Mouse (Mus musculus) embryo, embryonic 11 days (tissue): ENCODE data around the gene Pitpna.
"Not testable (repeated sequence)": the region's sequence is repeated elsewhere in the genome, so short reads cannot be mapped to it uniquely, and the experiment has no call there.

Source experiments
- DNase-seq: peaks from one replicate; pipeline ENCODE4 v3.0.0-alpha.2; 2015

The Pitpna gene

GRCm38 (mm10) chr11:75587493-75588284 is at the start of gene Pitpna:
Pitpna (plus strand) TSS chr11:75588097.
- DNase-seq, result peak; percentile 97

- no peak for DNase-seq
These were observed 49.5 kb upstream of the Pitpna start for GRCm38 (mm10) chr11:75538184-75538969.

DNA sequence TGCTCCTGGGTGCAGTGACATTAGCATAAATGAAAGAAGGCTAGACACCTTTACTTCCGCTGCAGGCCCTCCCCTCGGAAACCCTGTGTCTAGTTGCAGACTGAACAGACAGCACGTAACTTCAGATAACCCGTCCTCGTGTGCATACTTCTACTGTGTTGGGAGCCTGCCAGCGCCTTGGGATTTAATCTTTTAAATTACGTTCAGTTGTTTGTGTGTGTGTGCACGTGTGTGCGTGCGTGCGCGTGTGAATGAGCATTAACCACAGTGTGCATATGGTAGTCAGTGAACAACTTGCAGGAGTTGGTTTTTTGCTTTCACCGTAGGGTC is 49.0 kb upstream of the Pitpna start:
- no peak for DNase-seq

DNA sequence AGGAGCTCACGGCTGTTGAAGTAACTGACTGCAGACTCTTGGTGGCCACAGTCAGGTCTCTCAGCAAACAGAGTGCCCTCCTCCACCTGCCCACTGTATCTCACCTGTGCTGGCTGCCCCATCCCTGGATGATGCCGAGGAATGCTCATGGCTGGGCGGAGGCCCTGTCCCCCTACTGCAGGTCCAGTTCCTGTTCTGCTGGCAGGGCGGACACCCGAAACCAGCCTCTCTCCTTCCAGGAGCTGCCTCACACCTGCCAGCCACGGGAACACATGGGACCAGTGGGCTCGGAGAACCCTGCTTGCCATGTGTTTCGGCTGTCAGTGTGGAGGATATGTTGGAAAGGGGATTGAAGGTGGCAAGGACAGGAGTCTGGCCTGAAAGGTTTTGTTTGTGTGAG is 47.7 kb upstream of the Pitpna start:
- no peak for DNase-seq

DNA sequence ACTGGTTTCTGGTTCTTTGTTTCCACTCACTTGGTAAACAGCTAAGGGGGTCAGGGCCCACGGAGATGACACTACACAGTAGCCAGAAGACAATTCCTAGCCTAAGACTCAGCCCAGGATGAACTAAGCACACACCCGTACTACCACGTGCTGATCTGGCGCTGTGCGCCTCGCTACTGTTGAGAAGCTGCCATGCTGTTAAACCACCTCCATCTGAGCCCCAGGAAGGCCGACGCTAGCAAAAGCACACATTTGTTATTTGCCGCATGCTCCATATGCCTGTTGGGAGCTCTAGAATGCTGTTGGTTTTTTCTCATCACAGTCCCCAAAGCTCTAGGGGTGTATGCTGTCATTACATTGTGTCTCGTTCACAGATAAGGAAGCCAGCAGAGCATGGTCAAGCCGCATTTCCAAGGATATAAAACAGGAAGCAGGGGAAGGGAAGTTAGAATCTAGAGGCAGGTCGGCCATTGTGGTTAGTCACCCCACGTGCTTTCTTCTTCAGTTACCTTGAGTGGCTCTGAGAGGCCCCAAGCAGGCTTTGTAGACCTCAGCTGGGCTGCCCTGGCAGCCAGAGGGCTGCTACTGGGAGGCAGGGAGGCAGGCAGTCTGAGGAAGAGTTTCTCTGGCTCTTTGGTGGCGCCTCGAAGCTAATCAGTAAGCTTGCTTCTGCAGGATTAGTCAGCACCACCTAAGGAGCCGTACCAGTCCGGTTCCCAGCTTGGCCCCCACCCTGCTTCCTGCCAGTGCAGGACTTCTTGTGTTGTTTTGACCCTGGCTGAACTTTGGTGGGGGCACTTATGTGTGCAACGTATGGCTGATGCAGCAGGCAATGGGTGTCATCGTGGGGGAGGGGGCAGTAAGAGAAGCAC is 47.0 kb upstream of the Pitpna start:
- no peak for DNase-seq

DNA sequence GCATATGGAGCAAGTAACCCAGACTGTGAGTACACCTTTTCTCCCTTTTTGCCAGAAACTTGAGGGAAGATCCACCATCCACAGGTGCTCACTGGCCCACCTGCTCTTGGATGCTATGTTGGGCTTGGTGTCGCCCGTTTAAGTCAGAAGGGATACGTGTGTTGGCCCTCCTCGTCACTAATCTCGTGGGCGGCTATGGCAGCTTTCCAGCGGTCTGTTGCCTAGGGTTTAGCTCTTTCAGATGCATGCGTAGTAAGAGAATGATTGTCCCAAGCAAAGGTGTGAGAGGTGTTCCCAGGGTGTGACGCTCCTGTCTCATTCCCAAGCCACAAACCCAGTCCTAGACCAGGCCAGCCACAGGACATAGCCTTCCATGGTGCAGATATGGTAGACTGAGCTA is 43.2 kb upstream of the Pitpna start:
- DNase-seq, result no peak

GRCm38 (mm10) chr11:75546057-75546456 is 41.8 kb upstream of the Pitpna start:
- no peak for DNase-seq

DNA sequence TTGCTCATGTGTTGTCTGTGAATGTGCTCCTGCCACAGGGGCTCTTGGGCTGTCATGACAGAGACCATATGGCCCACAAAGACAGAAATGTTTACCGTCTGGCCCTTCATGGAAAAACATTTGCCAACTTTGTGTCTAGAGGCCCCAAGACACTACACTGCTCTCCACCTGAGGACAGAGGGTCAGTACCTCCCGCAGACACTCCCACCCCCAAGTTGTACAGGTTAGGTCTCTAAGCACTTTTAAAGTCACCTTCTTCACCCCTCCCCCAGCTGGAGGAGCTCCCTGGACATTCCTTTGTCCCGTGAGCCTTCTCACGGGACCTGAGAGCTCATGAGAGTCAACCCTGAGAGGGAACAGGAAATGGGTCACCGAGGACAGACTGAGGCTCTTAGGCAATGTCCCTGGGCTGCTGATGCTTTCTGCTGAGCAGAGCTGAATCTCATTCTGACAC is 38.2 kb upstream of the Pitpna start:
- peak; percentile 16 for DNase-seq

- peak; percentile 16 for DNase-seq
These were observed 37.5 kb upstream of the Pitpna start for GRCm38 (mm10) chr11:75550200-75550946.

DNA sequence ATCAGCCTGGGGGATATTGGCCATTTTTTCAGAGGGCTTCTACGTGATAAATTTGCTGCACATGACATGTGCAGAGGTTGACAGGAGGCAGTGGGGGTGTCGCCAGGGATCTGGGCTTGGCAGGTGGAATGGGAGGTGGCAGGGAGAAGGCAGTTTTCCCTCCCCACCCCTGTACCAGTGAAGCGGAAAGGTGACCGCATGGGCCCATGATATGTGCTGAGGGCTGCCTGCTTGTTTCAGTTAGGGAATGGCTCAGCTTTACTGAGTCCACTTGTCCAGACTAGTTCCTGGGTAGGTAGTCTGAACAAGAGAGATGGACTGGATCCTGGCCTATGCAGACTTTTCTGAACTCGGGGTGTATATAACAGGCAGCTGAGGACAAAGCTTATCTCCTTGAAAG is 36.6 kb upstream of the Pitpna start:
- DNase-seq, result no peak

GRCm38 (mm10) chr11:75551961-75552441 is 35.9 kb upstream of the Pitpna start:
- DNase-seq, result peak; percentile 25

GRCm38 (mm10) chr11:75552906-75553482 is 34.9 kb upstream of the Pitpna start:
- peak; percentile 29 for DNase-seq

DNA sequence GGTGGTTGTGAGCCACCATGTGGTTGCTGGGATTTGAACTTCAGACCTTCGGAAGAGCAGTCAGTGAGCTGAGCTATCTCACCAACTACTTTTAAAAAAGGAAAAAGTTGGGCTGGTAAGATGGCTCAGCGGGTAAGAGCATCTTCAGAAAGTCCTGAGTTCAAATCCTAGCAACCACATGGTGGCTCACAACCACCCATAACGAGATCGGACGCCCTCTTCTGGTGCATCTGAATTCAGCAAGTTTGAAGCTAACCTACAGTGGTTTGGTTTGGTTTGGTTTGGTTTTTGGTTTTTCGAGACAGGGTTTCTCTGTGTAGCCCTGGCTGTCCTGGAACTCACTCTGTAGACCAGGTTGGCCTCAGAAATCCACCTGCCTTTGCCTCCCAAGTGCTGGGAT is 31.9 kb upstream of the Pitpna start:
- not testable (repeated sequence) for DNase-seq

GRCm38 (mm10) chr11:75557142-75557541 is 30.8 kb upstream of the Pitpna start:
- DNase-seq, result no peak

DNA sequence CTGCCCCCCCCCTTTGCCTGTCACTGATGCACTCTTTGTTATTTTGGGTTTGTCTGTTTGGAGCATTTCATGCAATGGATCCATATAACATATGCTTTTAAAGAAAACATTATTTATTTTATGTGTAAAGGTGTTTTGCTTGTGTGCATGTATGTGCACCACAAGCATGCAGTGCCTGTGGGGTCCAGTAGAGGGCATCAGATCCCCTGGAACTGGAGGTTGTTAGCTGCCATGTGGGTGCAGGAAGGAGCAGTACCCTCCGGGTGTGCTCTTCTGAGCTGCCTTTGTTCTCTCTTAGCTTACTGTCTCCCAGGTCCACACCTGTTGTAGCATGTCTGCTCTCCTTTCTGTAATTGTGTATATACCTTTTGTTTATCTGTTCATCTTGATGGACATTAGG is 29.8 kb upstream of the Pitpna start:
- DNase-seq, result no peak

GRCm38 (mm10) chr11:75559870-75560504 is 27.9 kb upstream of the Pitpna start:
- DNase-seq, result no peak

GRCm38 (mm10) chr11:75560530-75561409 is 27.1 kb upstream of the Pitpna start:
- DNase-seq, result no peak

GRCm38 (mm10) chr11:75561410-75561791 is 26.5 kb upstream of the Pitpna start:
- no peak for DNase-seq

DNA sequence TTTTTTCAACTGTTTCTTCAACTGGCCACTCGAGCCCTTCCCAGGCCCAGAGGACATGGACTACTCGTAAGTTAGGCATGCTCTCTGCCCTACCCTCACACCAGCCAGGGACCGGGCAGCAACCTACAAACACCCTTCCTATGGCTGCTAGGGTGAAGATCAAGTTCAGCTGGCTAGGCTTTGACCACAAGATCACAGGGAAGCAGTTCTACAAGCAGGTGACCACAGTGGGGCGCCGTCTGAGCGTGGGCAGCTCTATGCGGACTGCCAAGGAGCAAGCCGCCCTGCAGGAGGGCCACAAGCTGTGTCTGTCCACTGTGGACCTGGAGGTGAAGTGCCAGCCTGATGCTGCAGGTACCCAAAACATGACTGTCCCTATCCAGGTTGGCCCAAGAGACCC is 25.1 kb upstream of the Pitpna start:
- no peak for DNase-seq

DNA sequence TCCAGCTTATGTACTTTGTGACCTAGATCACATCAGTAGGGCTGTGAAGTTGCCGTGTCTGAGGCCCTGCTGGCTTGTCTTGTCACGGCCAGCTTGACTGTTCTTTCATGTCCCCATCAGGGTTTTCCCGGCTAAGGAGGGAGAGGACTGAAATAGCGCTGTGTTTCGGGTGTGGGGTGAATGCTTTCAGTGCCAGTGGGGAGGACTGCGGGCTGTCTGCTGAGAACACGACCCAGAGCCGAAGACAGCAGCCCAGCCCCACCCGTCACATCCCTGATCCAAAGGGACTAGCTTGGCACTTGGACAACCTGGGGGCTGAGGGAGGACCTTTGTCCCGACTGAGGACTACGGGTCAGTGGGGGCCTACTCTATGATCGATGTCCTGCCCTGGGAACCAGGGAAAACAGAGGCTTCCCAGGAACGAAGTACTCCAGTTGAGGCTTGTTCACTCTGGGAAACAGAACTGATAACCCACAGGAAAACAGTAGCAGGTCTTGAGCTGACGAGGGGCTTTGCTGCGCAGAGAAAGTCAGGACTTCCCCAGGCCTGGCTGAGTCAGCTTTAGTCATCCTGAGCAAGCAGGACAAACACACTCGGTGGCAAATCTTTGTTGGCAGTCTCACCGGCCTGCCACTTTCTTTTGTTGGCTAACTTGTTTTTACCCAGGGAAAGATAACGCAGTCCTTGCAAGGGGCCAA is 23.9 kb upstream of the Pitpna start:
- DNase-seq, result no peak
